Comparison of ENCODE assay signal across 23 mouse cellular contexts in the genomic region with DNA sequence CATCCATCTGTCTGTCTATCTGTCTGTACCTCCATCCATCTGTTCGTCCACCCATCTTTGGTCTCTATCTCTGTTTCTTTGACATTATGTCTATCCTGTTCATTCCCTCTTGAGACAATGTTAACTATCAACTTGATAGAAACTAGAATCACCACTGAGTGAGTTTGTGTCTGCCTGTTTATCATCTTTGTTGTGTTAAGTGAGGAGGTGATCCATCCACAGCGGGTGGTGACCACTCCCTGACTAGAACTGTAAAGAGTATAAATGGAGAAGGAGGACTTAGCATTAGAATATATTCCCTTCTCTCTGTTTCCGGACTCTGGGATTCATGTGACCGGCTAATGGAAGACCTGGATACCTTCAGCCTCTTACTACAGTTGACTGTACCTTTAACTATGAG. TPM values are rescaled to one million over a fixed set of nuclear protein-coding genes. Genes with fewer than 3 reads are reported as not detected.
"Had no signal": no experiment of that assay in that cellular context is flagged by ENCODE, and none has a peak within 500 bp of the region (broad histone marks: within the 10 kb centered on the region; RNA-seq: fewer than 3 reads in every experiment).

No protein-coding gene starts in this region.

- H3K36me3 ChIP-seq: heart, embryonic 13.5 days; heart, embryonic 15.5 days; hindbrain, embryonic 12.5 days; intestine, embryonic 15.5 days; limb, embryonic 10.5 days; limb, embryonic 12.5 days; liver, embryonic 13.5 days; liver, embryonic 15.5 days had no signal

- H3K4me1 ChIP-seq: heart, embryonic 13.5 days; heart, embryonic 15.5 days; hindbrain, embryonic 12.5 days; intestine, embryonic 15.5 days; limb, embryonic 10.5 days; limb, embryonic 12.5 days; liver, embryonic 13.5 days; liver, embryonic 15.5 days had no signal

- H3K4me3 ChIP-seq: heart, adult 2 months; heart, embryonic 13.5 days; heart, embryonic 15.5 days; hindbrain, embryonic 12.5 days; intestine, embryonic 15.5 days; layer of hippocampus, adult 2 months; left cerebral cortex, adult 2 months; limb, embryonic 10.5 days; limb, embryonic 12.5 days; liver, embryonic 13.5 days; liver, embryonic 15.5 days had no signal

- DNase-seq: gastrocnemius, postnatal 36 days; heart, adult 11 months; heart, adult 2 months; heart, postnatal 14 days; heart, postnatal 36 days; kidney, adult 18-20 months; kidney, adult 8-10 months; kidney, postnatal 10 days; kidney, postnatal 25 days; kidney, postnatal 4 days; liver; liver, embryonic 13.5 days had no signal

- H3K9ac ChIP-seq: heart, embryonic 13.5 days; heart, embryonic 15.5 days; hindbrain, embryonic 12.5 days; hindbrain, embryonic 14.5 days; intestine, embryonic 15.5 days; limb, embryonic 12.5 days; liver, embryonic 13.5 days; liver, embryonic 15.5 days had no signal

- H3K27ac ChIP-seq: heart, adult 2 months; heart, embryonic 13.5 days; heart, embryonic 15.5 days; hindbrain, embryonic 12.5 days; hindbrain, embryonic 14.5 days; intestine, embryonic 15.5 days; layer of hippocampus, adult 2 months; left cerebral cortex, adult 2 months; limb, embryonic 10.5 days; limb, embryonic 12.5 days; liver, embryonic 13.5 days; liver, embryonic 15.5 days had no signal

- H3K27me3 ChIP-seq: heart, embryonic 13.5 days; heart, embryonic 15.5 days; hindbrain, embryonic 12.5 days; intestine, embryonic 15.5 days; limb, embryonic 12.5 days; liver, embryonic 13.5 days; liver, embryonic 15.5 days had no signal

- H3K9me3 ChIP-seq: heart, embryonic 13.5 days; heart, embryonic 15.5 days; hindbrain, embryonic 12.5 days; intestine, embryonic 15.5 days; limb, embryonic 10.5 days; limb, embryonic 12.5 days; liver, embryonic 13.5 days; liver, embryonic 15.5 days had no signal

RNA-seq across cellular contexts. Expression of gene Kcnj2, which starts 22.7 kb away (rescaled TPM):
- polyA plus RNA-seq: inflammation-experienced regulatory T-cells, adult 6 months had no signal
